Mouse (Mus musculus) small intestine, adult 2 months (tissue): ENCODE measurements around the gene Klf6.

Experiments
- CTCF ChIP-seq: fragments of 200-500 bp; IDR thresholded peaks from 2 replicates; pipeline ENCODE4 v1.5.1; 2012; ENCODE audit warnings: low read depth, mild to moderate bottlenecking, control low read depth, inconsistent platforms, low read length, moderate library complexity, mixed read lengths; ENCODE audit not compliant: insufficient replicate concordance, insufficient read length; ENCODE audit errors: extremely low read depth
- POLR2A ChIP-seq: fragments of 200-500 bp; IDR thresholded peaks from 2 replicates; pipeline ENCODE4 v1.6.1; 2012; ENCODE audit warnings: low read depth, mild to moderate bottlenecking, control low read depth, inconsistent platforms, low read length, moderate library complexity

- TF ChIP-seq CTCF, result no peak
- TF ChIP-seq POLR2A, result no peak
These were observed 51.9 kb downstream of the Klf6 start for GRCm38 (mm10) chr13:5913201-5913600.
